33 mouse cellular contexts compared by ENCODE assay signal in the genomic region with DNA sequence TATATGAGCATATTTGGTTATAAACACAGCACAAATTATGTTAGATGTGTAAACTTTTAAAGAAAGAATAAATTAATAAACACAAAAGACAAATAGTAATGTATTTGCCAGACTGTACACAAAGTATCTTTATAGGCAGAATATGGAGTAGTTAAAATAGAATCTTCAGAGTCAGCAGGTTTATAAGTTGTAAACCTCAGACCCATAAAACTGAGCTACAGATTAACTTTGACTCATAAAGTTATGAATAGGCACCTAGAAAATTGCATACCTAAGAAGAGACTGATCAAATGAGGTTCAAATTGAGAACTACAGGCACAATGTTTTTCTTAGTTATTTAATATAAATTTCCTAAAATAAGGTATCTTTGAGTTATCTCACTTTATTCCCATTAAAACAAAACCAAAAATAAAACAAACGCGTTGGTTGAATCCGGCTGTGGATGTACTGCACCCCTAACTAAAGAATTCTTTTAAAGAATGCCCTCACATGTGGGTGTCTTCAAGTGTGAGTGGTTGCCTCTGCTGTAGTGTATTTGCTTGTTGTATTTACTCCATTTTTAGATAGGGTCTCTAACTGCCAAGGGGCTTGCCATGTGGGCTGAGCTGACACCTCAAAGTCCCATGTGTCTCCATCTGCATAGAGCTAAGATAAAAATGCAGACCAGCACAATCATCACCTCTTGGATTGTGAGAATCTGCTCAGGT.
"Had no signal": no experiment of that assay in that cellular context is flagged by ENCODE, and none has a peak within 500 bp of the region (broad histone marks: within the 10 kb centered on the region; RNA-seq: fewer than 3 reads in every experiment).

No protein-coding gene starts in this region.

- H3K4me2 ChIP-seq: limb, embryonic 12.5 days; limb, embryonic 13.5 days; limb, embryonic 15.5 days; liver, embryonic 11.5 days; liver, embryonic 12.5 days; liver, embryonic 13.5 days; liver, embryonic 15.5 days; lung, embryonic 14.5 days; lung, embryonic 15.5 days; midbrain, embryonic 11.5 days; midbrain, embryonic 12.5 days; midbrain, embryonic 13.5 days; midbrain, embryonic 15.5 days; neural tube, embryonic 12.5 days; neural tube, embryonic 13.5 days had no signal

- H3K27me3 ChIP-seq: limb, embryonic 12.5 days; limb, embryonic 13.5 days; limb, embryonic 15.5 days; liver, embryonic 12.5 days; liver, embryonic 13.5 days; liver, embryonic 15.5 days; lung, embryonic 15.5 days; megakaryocyte, embryonic 14.5 days; midbrain, embryonic 12.5 days; midbrain, embryonic 13.5 days; midbrain, embryonic 15.5 days; neural tube, embryonic 12.5 days; neural tube, embryonic 13.5 days had no signal

- ATAC-seq: liver, embryonic 12.5 days; liver, postnatal 0 days; lung, postnatal 0 days; midbrain, embryonic 13.5 days; midbrain, embryonic 15.5 days; midbrain, embryonic 16.5 days had no signal

- DNase-seq: left cerebral cortex, postnatal 4 days; liver; liver, embryonic 13.5 days; liver, postnatal 0 days; lung, adult 18-20 months; lung, adult 2 months; lung, embryonic 14.5 days; lung, postnatal 10 days; lung, postnatal 14 days; lung, postnatal 36 days; lung, postnatal 4 days; midbrain, embryonic 14.5 days had no signal

- H3K27ac ChIP-seq: limb, embryonic 10.5 days; limb, embryonic 12.5 days; limb, embryonic 13.5 days; limb, embryonic 15.5 days; liver, embryonic 12.5 days; liver, embryonic 13.5 days; liver, embryonic 14.5 days; liver, embryonic 15.5 days; lung, embryonic 15.5 days; macrophage; midbrain, embryonic 10.5 days; midbrain, embryonic 12.5 days; midbrain, embryonic 13.5 days; midbrain, embryonic 15.5 days; neural tube, embryonic 12.5 days; neural tube, embryonic 13.5 days had no signal

- H3K4me3 ChIP-seq: limb, embryonic 10.5 days; limb, embryonic 12.5 days; limb, embryonic 13.5 days; limb, embryonic 15.5 days; liver, embryonic 12.5 days; liver, embryonic 13.5 days; liver, embryonic 15.5 days; lung, embryonic 15.5 days; megakaryocyte, embryonic 14.5 days; midbrain, embryonic 10.5 days; midbrain, embryonic 12.5 days; midbrain, embryonic 13.5 days; midbrain, embryonic 15.5 days; myocyte; neural tube, embryonic 12.5 days; neural tube, embryonic 13.5 days had no signal

- H3K9me3 ChIP-seq: limb, embryonic 10.5 days; limb, embryonic 12.5 days; limb, embryonic 13.5 days; limb, embryonic 15.5 days; liver, embryonic 12.5 days; liver, embryonic 13.5 days; liver, embryonic 15.5 days; lung, embryonic 15.5 days; megakaryocyte, embryonic 14.5 days; midbrain, embryonic 10.5 days; midbrain, embryonic 12.5 days; midbrain, embryonic 13.5 days; midbrain, embryonic 15.5 days; neural tube, embryonic 12.5 days; neural tube, embryonic 13.5 days had no signal

- H3K9ac ChIP-seq: limb, embryonic 12.5 days; limb, embryonic 13.5 days; limb, embryonic 15.5 days; liver, embryonic 12.5 days; liver, embryonic 13.5 days; liver, embryonic 14.5 days; liver, embryonic 15.5 days; liver, postnatal 0 days; lung, embryonic 14.5 days; lung, embryonic 15.5 days; midbrain, embryonic 12.5 days; midbrain, embryonic 13.5 days; midbrain, embryonic 15.5 days; neural tube, embryonic 12.5 days; neural tube, embryonic 13.5 days had no signal

- H3K4me1 ChIP-seq: limb, embryonic 10.5 days; limb, embryonic 12.5 days; limb, embryonic 13.5 days; limb, embryonic 15.5 days; liver, embryonic 12.5 days; liver, embryonic 13.5 days; liver, embryonic 15.5 days; lung, embryonic 15.5 days; megakaryocyte, embryonic 14.5 days; midbrain, embryonic 10.5 days; midbrain, embryonic 12.5 days; midbrain, embryonic 13.5 days; midbrain, embryonic 15.5 days; neural tube, embryonic 12.5 days; neural tube, embryonic 13.5 days had no signal

- H3K36me3 ChIP-seq: limb, embryonic 10.5 days; limb, embryonic 12.5 days; limb, embryonic 13.5 days; limb, embryonic 15.5 days; liver, embryonic 12.5 days; liver, embryonic 13.5 days; liver, embryonic 15.5 days; lung, embryonic 15.5 days; midbrain, embryonic 10.5 days; midbrain, embryonic 12.5 days; midbrain, embryonic 13.5 days; midbrain, embryonic 15.5 days; neural tube, embryonic 12.5 days; neural tube, embryonic 13.5 days had no signal
